Mouse (Mus musculus): ENCODE data around the gene E2f2.

- TF ChIP-seq POLR2A (IDR thresholded peaks at IDR 0.05; ENCODE audit: insufficient read depth, low read depth, low read length) (no peak), EP300 (IDR thresholded peaks at IDR 0.05; ENCODE audit: insufficient read depth, low read depth, low read length) (no peak), CTCF (IDR thresholded peaks at IDR 0.05) (no peak)
Observed at GRCm38 (mm10) chr4:136196201-136196600, 24.0 kb downstream of the E2f2 start.
